Mouse (Mus musculus): ENCODE results near the gene Tpst1. TPM values are rescaled to one million over a fixed set of nuclear protein-coding genes. Genes with fewer than 3 reads are reported as not detected.

Tpst1 gene
- total and polyA plus RNA-seq, 3 experiments = 31.7 to 32.3 TPM; not detected in 1

DNA sequence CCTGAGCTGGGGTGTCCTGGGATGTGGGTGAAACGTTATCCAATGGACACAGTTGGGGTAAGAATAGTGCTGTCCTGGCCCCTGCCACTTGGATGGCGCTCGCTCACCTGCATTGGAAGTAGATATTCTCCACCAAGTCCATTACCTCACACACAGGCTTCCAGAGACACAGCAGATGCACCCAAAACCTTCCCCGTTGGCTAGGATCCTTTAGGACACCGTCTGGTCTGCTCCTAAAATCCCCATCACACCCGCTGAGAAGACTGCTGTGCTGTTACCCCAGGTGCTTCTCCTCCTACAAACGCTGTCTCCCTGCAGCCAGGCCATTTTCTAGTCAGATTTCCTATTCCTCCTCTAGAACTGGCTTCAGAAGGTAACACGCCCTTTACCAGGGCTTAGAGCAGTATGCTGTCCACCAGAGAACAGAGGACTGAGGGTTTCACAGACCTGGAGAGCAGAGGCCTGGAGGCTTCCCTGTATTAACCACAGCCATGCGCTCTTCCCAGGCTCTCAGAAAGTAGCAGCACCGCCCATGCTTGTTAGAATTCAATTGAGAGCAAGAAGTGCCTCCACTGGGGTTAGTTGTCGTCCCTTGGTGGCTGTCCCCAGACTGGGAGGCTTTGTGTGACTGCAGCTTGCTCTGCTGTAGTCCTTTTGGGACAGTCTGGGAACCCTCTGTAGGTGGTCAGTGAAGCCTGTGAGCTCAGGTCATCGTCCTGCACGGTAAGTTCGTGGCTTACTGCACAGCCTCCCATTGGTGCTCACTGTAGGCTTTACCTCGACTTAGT lies 21.9 kb upstream of the Tpst1 start:
- Histone ChIP-seq H3K4me1 (ENCODE audit: control insufficient read depth in 1 of 2, insufficient read depth in 2 of 2, low read length in 2 of 2) (no peaks in the 10 kb centered on the region), H3K36me3 (ENCODE audit: control insufficient read depth in 1 of 2, insufficient read depth in 2 of 2, low read length in 2 of 2) (peaks cover 0 to 19% of the 10 kb centered on the region in 2 experiments; a peak in 2 of 4 replicates), H3K4me3 (ENCODE audit: control insufficient read depth in 1 of 2, insufficient read depth in 1 of 2, low read depth in 2 of 2, low read length in 2 of 2) (no peak overlapping the region), H3K9ac (ENCODE audit: control insufficient read depth, low read depth, low read length, poor library complexity, severe bottlenecking) (no peak overlapping the region), H3K27ac (ENCODE audit: control insufficient read depth, low read depth, low read length) (no peak overlapping the region), H3K27me3 (ENCODE audit: control insufficient read depth in 1 of 2, insufficient read depth in 2 of 2, low read length in 2 of 2) (no peaks in the 10 kb centered on the region), H3K79me2 (ENCODE audit: control insufficient read depth, insufficient read depth, low read length, poor library complexity) (no peaks in the 10 kb centered on the region), H3K9me3 (replicated peaks; ENCODE audit: insufficient read depth, low read length) (no peaks in the 10 kb centered on the region)
- no peak for DNase-seq (ENCODE audit: low read depth, low spot score)
- TF ChIP-seq HCFC1 (IDR thresholded peaks at IDR 0.05; ENCODE audit: low read depth, low read length) (no peak), USF2 (IDR thresholded peaks at IDR 0.05; ENCODE audit: borderline replicate concordance in 1 of 2, insufficient read depth in 1 of 2, low read depth in 1 of 2, low read length in 2 of 2) (no peak)

DNA sequence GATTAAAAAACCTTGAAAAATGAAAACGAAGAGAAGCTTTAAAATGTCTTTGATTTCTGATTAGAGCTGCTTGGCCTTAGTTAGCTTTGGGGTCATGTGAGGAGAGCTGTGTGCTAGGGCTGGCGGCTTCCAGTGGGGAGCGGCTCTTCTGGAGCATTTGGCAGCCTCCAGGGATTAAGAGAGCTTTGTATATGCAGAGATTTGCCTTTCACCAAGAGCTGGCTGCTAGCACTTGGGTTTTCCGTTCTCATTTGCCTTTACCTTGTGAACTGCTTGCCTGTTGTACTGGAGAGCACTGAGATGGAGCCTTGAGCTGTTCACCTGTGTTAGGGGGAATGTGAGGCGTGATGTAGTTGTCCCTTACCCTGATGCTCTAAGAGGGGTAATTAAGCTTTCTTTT lies 20.6 kb upstream of the Tpst1 start:
- Histone ChIP-seq H3K4me3 (ENCODE audit: control insufficient read depth in 1 of 2, insufficient read depth in 1 of 2, low read depth in 2 of 2, low read length in 2 of 2) (no peak overlapping the region), H3K4me1 (ENCODE audit: control insufficient read depth in 1 of 2, insufficient read depth in 2 of 2, low read length in 2 of 2) (no peaks in the 10 kb centered on the region), H3K36me3 (ENCODE audit: control insufficient read depth in 1 of 2, insufficient read depth in 2 of 2, low read length in 2 of 2) (peaks cover 0 to 14% of the 10 kb centered on the region in 2 experiments; a peak in 2 of 4 replicates), H3K9ac (ENCODE audit: control insufficient read depth, low read depth, low read length, poor library complexity, severe bottlenecking) (no peak overlapping the region), H3K9me3 (replicated peaks; ENCODE audit: insufficient read depth, low read length) (no peaks in the 10 kb centered on the region), H3K27me3 (ENCODE audit: control insufficient read depth in 1 of 2, insufficient read depth in 2 of 2, low read length in 2 of 2) (no peaks in the 10 kb centered on the region), H3K79me2 (ENCODE audit: control insufficient read depth, insufficient read depth, low read length, poor library complexity) (no peaks in the 10 kb centered on the region), H3K27ac (ENCODE audit: control insufficient read depth, low read depth, low read length) (no peak overlapping the region)
- no peak for DNase-seq (ENCODE audit: low read depth, low spot score)
- no peak for TF ChIP-seq GATA1 (IDR thresholded peaks at IDR 0.05; ENCODE audit: low read depth, low read length)

DNA sequence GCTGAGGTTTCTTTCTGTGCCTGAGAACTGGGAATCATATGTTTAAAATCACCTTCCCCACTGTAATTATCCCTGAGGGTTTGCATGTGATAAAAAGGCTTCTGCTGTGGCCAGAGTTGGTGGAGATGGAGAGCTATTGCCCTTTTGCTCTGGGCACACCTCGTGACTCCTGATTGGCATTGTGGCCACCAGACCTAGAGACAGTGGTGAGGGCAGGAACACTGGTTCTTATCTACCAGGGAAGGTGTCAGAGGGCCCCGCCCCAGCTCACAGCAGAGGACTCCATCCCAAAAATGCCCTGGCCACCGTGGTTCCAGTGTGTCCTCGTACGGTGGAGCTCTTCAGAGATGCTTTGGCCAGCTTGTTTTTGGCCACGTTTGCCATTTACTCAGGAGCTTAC lies 20.2 kb upstream of the Tpst1 start:
- Histone ChIP-seq H3K27ac (ENCODE audit: control insufficient read depth, low read depth, low read length) (no peak overlapping the region), H3K4me3 (ENCODE audit: control insufficient read depth in 1 of 2, insufficient read depth in 1 of 2, low read depth in 2 of 2, low read length in 2 of 2) (no peak overlapping the region), H3K36me3 (ENCODE audit: control insufficient read depth in 1 of 2, insufficient read depth in 2 of 2, low read length in 2 of 2) (peaks cover 0 to 10% of the 10 kb centered on the region in 2 experiments; a peak in 2 of 4 replicates), H3K79me2 (ENCODE audit: control insufficient read depth, insufficient read depth, low read length, poor library complexity) (no peaks in the 10 kb centered on the region), H3K27me3 (ENCODE audit: control insufficient read depth in 1 of 2, insufficient read depth in 2 of 2, low read length in 2 of 2) (no peaks in the 10 kb centered on the region), H3K4me1 (ENCODE audit: control insufficient read depth in 1 of 2, insufficient read depth in 2 of 2, low read length in 2 of 2) (no peaks in the 10 kb centered on the region), H3K9me3 (replicated peaks; ENCODE audit: insufficient read depth, low read length) (no peaks in the 10 kb centered on the region), H3K9ac (ENCODE audit: control insufficient read depth, low read depth, low read length, poor library complexity, severe bottlenecking) (no peak overlapping the region)
- TF ChIP-seq E2F4 (IDR thresholded peaks at IDR 0.05; ENCODE audit: borderline replicate concordance, low read depth, low read length) (no peak), TCF12 (IDR thresholded peaks at IDR 0.05; ENCODE audit: low read depth, low read length) (no peak), ZMIZ1 (IDR thresholded peaks at IDR 0.05; ENCODE audit: low read depth, low read length) (no peak), GATA1 (IDR thresholded peaks at IDR 0.05; ENCODE audit: low read depth, low read length) (no peak), MAX (IDR thresholded peaks at IDR 0.05; ENCODE audit: low read length) (no peak), POLR2A (IDR thresholded peaks at IDR 0.05; ENCODE audit: control insufficient read depth in 1 of 2, insufficient read depth in 1 of 2, low read depth in 1 of 2, low read length in 2 of 2, poor library complexity in 1 of 2) (no peak), RAD21 (IDR thresholded peaks at IDR 0.05; ENCODE audit: low read depth, low read length) (no peak), CTCF (IDR thresholded peaks at IDR 0.05 in 2 of 3, conservative IDR thresholded peaks at IDR 0.05 in 1 of 3; ENCODE audit: control insufficient read depth in 1 of 3, insufficient read depth in 1 of 3, low read depth in 2 of 3, low read length in 3 of 3, poor library complexity in 1 of 3, severe bottlenecking in 1 of 3) (no peak), UBTF (IDR thresholded peaks at IDR 0.05; ENCODE audit: borderline replicate concordance, insufficient read depth, low read depth, low read length) (no peak), MYB (IDR thresholded peaks at IDR 0.05; ENCODE audit: low read depth, low read length) (no peak), JUND (IDR thresholded peaks at IDR 0.05; ENCODE audit: low read depth, low read length) (no peak), MXI1 (IDR thresholded peaks at IDR 0.05; ENCODE audit: low read depth, low read length) (no peak), HCFC1 (IDR thresholded peaks at IDR 0.05; ENCODE audit: low read depth, low read length) (no peak), SIN3A (IDR thresholded peaks at IDR 0.05; ENCODE audit: low read length) (no peak), CHD1 (IDR thresholded peaks at IDR 0.05; ENCODE audit: low read depth, low read length) (no peak)
- no peak for DNase-seq (ENCODE audit: low read depth, low spot score)

Measured in MEL (cell line).